Mouse (Mus musculus) erythroblast, embryonic 14.5 days (primary cell): ENCODE measurements at regions not wholly inside any gene's neighbourhood (a gene's known extent, or its start where the extent isn't known, plus 50 kb on each side); places are given as distances from the start of the nearest gene placed in this dataset.

Experiments
- GATA1 ChIP-seq: IDR thresholded peaks from 2 replicates; pipeline ENCODE4 v1.6.1; 2012; ENCODE audit warnings: low read length, inconsistent platforms, mixed read lengths
- TAL1 ChIP-seq: IDR thresholded peaks from 3 replicates; pipeline ENCODE4 v1.6.1; 2012; ENCODE audit warnings: low read length, inconsistent platforms, mixed read lengths

- TF ChIP-seq TAL1 (no peak), GATA1 (no peak)
These were observed 115.6 kb upstream of the Card11 start for GRCm38 (mm10) chr5:141115963-141116362.
